Mouse (Mus musculus): Measurements from ENCODE around the gene Calb2. TPM values are rescaled to one million over a fixed set of nuclear protein-coding genes. Genes with fewer than 3 reads are reported as not detected.

The Calb2 gene
- polyA plus RNA-seq, 1 experiment from 2014 or later: 97.2 TPM

GRCm38 (mm10) chr8:110100907-110101306, 67.1 kb downstream of the Calb2 start, which contains the start of gene Gm21964:
Gene Gm21964 (plus strand): TSS chr8:110101207.
- H3K36me3 ChIP-seq (ENCODE audit: control insufficient read depth, insufficient read depth, low read length): no peaks in the 10 kb centered on the region
- DNase-seq (no peak), ATAC-seq (ENCODE audit: low FRiP score, low TSS enrichment) (no peak)
- H3K27ac ChIP-seq (replicated peaks; ENCODE audit: low read depth, low read length): no peak within 1 kb of the TSS
- H3K4me2 ChIP-seq (ENCODE audit: low read length): no peak within 1 kb of the TSS
- no peaks in the 10 kb centered on the region for H3K4me1 ChIP-seq (ENCODE audit: control insufficient read depth, insufficient read depth, low read length)
- no peak within 1 kb of the TSS for H3K4me3 ChIP-seq (replicated peaks; ENCODE audit: low read depth, low read length)
- no peaks in the 10 kb centered on the region for H3K9me3 ChIP-seq (ENCODE audit: control insufficient read depth, low read length)
- no peaks in the 10 kb centered on the region for H3K27me3 ChIP-seq (ENCODE audit: control insufficient read depth, insufficient read depth, low read length)
- 83% methylated on average over 12 of the region's 12 CpGs for WGBS
- H3K9ac ChIP-seq (replicated peaks; ENCODE audit: low read length): no peak within 1 kb of the TSS

GRCm38 (mm10) chr8:110091869-110092268, 76.1 kb downstream of the Calb2 start:
- no peak overlapping the region for H3K27ac ChIP-seq (replicated peaks; ENCODE audit: low read depth, low read length)
- no peaks in the 10 kb centered on the region for H3K27me3 ChIP-seq (ENCODE audit: control insufficient read depth, insufficient read depth, low read length)
- peaks cover 10% of the 10 kb centered on the region for H3K9me3 ChIP-seq (ENCODE audit: control insufficient read depth, low read length)
- no peak for DNase-seq
- no peak overlapping the region for H3K9ac ChIP-seq (replicated peaks; ENCODE audit: low read length)
- no peak overlapping the region for H3K4me2 ChIP-seq (ENCODE audit: low read length)
- no peaks in the 10 kb centered on the region for H3K4me1 ChIP-seq (ENCODE audit: control insufficient read depth, insufficient read depth, low read length)
- no peak for ATAC-seq (ENCODE audit: low FRiP score, low TSS enrichment)
- H3K36me3 ChIP-seq (ENCODE audit: control insufficient read depth, insufficient read depth, low read length): peaks cover 35% of the 10 kb centered on the region
- no peak overlapping the region for H3K4me3 ChIP-seq (replicated peaks; ENCODE audit: low read depth, low read length)
- 67% methylated on average over 1 of the region's 1 CpGs for WGBS

Other genes starting within 250 kb of the Calb2 start
- 1.1 and 1.4 TPM in 2 replicates for gene Marveld3, start 206.0 kb downstream of the Calb2 start, polyA plus RNA-seq (2014; fragmentation: Nextera tagmentation; extraction: Ambion mirVana)
- gene Tat, start 177.8 kb downstream of the Calb2 start, polyA plus RNA-seq (2014; fragmentation: Nextera tagmentation; extraction: Ambion mirVana): not detected in 2 replicates
- not detected in 2 replicates for gene Chst4, start 128.5 kb downstream of the Calb2 start, polyA plus RNA-seq (2014; fragmentation: Nextera tagmentation; extraction: Ambion mirVana)
- gene Zfp612, start 88.5 kb downstream of the Calb2 start, polyA plus RNA-seq (2014; fragmentation: Nextera tagmentation; extraction: Ambion mirVana): 18.3 and 21.0 TPM in 2 replicates
- not detected in 2 replicates for gene Gm21964, start 67.0 kb downstream of the Calb2 start, polyA plus RNA-seq (2014; fragmentation: Nextera tagmentation; extraction: Ambion mirVana)
- not detected in 2 replicates for gene Gm17720, start 65.5 kb downstream of the Calb2 start, polyA plus RNA-seq (2014; fragmentation: Nextera tagmentation; extraction: Ambion mirVana)
- gene Cmtr2, start 47.5 kb upstream of the Calb2 start, polyA plus RNA-seq (2014; fragmentation: Nextera tagmentation; extraction: Ambion mirVana): 10.2 and 14.7 TPM in 2 replicates
- gene Hydin, start 98.8 kb upstream of the Calb2 start, polyA plus RNA-seq (2014; fragmentation: Nextera tagmentation; extraction: Ambion mirVana): 0.07 and 0.14 TPM in 2 replicates

Measured in midbrain, embryonic 14.5 days (tissue).